Mouse (Mus musculus) testis, postnatal 14 days (tissue): Measurements from ENCODE around the gene Tmbim7.
"Not testable (repeated sequence)": the region's sequence is repeated elsewhere in the genome, so short reads cannot be mapped to it uniquely, and the experiment has no call there.

Source experiments
- DNase-seq: peaks from one replicate; pipeline ENCODE4 v3.0.0; 2021; ENCODE audit warnings: low spot score

Gene Tmbim7

DNA sequence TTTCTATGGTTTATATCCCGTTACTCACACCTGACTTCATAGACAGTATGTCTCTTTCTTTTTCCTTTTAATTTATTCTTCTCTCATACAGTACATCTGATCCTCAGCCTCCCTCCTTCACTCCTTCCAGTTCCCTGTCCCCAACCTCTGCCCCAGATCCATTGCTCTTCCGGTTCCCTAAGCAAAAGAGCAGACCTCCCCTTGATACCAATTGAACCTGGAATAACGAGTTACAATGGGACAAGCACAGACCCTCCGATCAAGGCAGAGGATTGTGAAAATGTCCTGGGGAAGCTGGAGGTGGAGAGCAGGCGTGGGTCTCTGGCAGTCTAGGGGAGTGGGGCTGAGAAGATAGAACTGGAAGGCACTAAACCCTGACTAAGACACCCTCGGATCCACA lies at the start of gene Tmbim7:
Gene Tmbim7 (plus strand): TSS at position 301 of the 400 bp plus-strand sequence.
- DNase-seq, result no peak

DNA sequence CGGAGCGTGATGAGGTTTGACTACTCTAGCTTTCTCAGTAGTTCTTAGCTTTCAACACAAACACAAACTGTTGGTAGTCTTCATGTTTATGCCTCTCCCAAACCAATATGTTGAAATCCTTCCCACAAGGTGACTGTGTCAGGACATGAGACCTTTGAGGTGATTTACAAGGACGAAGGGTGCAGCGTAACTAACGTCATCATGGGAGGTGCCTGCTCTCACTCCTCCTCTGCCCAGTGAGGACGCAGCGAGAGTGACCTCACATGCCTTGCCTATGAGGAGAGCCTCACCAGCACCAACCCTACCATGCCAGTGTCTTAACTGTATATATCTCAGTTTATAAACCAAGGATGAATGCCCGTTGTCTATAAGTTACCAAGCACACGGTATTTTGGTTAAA lies 43.9 kb upstream of the Tmbim7 start:
- no peak for DNase-seq

DNA sequence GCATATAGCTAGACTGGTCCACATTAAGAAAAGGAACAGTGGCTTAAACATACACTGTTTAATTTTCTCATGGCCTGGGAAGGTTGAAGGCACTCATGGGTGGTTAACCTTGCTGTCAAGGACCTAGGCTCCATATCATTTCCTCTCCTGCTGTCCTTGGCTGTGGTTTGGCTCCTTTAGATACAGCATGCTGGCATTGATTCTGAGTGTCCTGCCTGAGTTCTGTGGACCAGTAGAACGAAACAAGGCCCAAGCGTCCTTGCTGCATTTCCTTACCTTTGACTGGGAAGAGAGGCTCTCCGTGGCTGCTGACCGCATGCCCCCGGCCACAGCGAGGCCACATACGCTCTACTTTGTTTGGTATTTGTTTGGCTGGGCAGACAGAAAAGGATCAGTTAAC lies 41.7 kb upstream of the Tmbim7 start:
- DNase-seq, result no peak

DNA sequence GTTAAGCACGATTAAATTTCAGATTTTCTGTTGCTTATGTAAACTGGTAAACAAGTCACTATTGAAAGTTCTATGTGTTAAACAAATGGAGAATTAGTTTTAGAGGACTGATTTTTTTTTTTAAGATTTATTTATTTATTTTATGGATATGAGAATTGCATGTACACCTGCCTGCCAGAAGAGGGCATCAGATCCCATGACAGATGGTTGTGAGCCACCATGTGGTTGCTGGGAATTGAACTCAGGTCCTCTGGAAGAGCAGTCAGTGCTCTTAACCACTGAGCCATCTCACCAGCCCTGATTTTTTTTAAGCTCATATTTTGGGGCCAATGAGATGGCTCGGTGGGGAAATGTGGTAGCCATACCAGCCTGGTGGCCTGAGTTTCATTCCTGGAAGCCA lies 39.1 kb upstream of the Tmbim7 start:
- DNase-seq, result not testable (repeated sequence)

DNA sequence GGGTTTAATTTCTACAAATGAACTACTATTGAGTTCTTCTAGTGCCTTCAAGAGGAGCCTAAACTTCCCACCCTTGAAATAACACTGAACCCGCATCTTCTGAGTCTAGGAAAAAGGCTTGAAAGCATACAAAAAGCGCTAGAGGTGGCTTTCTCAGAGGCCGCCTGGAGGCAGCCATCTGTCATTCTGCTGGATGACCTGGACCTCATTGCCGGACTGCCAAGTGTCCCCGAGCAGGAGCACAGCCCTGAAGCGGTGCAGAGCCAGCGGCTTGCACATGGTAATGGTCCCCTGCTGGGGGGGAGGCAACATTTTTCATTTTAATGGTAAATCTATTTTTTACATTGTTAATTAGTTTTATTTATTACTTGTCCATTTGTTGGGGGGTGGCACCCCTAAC lies 30.5 kb upstream of the Tmbim7 start:
- no peak for DNase-seq

DNA sequence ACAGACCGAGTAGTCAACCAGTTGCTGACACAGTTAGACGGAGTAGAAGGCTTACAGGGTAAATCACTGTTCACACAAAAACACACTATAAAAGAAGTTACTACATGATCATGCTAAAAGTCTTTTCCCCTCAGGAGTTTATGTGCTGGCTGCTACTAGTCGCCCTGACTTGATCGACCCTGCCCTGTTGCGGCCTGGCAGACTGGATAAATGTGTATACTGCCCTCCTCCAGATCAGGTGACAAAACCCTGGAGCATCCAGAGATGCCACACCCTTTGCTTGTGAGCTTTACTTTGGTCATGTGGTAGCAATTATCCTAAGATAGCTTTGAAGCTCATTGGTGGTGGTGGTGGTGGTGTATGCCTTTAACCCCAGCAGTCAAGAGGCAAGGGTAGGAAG lies 20.9 kb upstream of the Tmbim7 start:
- no peak for DNase-seq

DNA sequence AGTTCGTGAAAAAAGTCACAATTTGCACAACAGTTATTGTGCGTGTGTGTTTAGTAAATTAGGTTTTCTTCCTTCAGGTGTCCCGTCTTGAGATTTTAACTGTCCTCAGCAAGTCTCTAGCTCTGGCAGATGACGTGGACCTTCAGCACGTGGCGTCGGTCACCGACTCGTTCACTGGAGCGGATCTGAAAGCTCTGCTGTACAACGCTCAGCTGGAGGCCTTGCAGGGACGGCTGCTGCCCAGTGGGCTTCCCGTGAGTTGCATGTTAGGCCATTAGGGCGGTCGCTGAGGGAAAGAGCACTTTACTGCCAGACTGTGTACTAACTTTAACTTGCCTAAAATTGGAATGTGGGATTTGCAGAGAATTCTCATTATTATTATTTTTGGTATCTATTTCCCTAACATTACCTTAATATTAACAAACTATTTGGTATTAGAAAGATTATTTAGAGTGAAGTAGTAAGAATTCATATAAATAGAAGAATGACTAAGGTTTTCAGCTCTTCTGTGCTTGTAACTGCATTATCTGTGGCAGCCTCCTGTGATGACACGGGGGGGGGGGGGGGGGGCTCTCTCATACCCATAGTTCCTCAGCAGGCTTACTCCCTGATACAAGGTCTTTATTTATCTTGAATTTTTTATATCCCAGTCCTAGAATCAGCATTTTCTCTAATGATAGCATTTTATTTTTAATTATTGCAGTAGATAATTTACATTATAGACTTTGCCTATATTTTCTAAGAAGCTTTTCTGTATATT lies 19.3 kb upstream of the Tmbim7 start:
- DNase-seq, result no peak

DNA sequence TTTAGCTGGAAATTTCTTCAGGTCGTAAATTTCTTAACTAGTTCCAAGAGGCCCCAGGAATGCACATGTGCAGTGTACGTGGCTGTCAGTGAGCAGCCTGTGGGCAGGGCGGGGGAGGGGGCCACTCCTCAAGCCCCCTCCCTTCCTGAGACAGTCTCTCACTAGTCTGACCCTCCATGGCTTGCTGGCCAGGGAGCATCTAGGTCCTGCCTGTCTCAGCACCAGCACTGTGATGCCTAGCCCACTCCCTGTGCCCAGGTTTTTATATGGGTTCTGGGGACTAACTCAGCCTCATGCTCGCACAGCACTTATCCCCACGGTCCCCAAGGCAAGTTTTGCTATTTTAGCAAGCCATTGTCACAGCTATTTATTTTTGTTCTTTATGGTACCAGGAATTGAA lies 18.7 kb upstream of the Tmbim7 start:
- no peak for DNase-seq

DNA sequence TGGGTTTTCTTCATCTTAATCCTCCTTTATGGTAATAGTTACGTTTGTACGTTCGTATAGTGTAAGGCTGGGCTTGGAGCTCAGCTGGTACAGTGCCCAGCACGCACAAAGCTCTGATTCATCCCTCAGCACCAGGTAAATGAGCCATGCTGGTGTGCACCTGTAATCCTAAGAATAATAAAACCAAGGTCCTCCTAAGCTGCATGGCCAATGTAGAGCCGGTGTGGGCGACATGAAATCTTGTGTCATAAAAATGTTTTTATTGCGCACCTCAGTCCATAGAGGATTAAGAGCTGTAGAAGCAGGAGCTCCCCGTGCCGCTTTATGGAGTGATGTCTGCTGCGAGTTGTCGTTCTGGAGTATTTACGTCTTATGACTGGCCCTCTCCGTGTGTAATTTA lies 17.7 kb upstream of the Tmbim7 start:
- DNase-seq, result no peak

DNA sequence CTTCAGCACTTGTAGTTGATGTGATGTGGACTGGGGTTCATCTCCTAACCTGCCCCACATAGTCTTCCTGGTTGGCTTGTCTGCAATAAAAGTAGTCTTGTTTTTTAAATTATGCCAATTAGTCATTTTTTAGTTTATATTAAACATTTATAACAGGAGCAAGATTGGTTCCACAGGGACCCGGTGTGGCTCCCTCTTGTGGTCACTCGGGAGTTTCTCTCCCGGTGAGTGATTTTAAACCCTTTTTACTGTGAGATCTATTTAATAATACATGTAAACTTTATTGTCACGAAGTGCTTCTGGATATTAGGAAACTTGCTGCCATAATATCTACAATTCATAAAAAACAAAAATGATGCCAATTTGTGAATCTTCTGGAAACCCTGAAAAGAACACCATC lies 17.0 kb upstream of the Tmbim7 start:
- no peak for DNase-seq

DNA sequence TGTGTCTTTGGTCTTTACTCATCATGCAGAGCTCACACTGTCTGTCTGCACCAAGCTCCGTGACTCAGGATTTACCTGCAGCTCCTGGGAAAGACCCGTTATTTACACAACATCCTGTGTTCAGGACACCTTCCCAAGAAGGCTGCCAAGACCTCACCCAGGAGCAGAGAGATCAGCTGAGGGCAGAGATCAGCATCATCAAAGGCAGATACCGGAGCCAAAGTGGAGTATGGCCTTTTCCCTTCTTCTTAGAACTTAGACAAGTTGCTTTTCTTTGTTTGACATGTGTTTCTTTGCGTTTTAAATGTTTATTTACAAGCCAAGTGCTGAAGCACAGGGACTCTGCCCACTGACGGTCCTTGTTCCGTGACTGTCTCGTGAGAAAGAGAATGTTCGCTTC lies 15.7 kb upstream of the Tmbim7 start:
- DNase-seq, result no peak

DNA sequence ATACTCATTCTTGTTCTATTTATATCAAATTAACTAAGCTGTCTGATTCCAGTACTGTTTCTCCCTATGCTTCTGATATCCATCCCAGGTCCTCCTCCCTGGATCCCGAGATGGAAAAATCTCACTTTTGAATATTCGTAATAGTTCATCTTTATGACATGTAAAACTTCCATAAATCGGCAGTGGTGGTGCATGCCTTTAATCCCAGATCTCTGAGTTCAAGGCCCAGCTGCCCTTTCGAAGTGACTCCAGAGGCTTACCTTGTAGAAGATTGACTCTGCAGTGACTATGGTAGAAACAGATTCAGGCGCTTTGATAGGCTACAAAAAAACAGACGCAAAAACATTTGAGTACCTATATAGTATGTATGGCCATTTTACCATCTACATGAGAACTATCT lies 6.4 kb upstream of the Tmbim7 start:
- no peak for DNase-seq

DNA sequence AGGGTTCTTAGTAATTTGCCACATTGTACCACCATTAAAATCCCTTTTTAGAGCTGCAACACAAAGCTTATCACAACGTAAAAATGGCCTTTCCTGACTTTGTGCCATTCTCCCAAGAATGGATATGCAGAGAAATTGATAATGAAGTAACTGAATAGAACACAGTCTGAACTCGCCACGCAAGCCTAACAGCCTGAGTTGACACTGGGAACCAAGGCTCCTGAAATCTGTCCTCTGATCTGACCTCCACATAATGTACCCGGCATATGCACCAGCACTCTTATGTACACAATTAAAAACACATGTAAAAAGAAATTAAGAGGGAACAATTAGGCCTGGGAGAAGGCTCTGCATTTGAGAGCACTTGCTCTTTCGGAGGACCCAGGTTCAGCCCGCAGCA lies 5.7 kb upstream of the Tmbim7 start:
- no peak for DNase-seq

DNA sequence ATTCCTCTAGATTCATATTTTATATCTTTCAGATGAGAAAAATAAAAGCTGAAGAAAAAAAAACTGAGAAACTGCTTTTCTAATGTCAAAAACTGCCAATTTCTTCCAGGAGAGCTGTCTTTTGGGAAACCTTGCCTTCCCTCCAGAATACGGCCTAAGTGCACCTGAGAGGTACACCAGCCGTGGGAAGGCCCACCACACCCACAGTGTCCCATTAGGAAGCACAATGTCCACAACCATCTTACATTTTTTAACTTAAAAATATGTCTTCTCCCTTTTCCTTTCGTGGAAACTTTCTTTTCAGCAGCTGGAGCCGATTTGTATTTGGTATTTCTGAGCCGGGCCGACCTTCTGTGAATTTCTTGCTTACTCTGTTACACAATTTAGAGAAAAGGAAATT lies 4.4 kb upstream of the Tmbim7 start:
- DNase-seq, result no peak

DNA sequence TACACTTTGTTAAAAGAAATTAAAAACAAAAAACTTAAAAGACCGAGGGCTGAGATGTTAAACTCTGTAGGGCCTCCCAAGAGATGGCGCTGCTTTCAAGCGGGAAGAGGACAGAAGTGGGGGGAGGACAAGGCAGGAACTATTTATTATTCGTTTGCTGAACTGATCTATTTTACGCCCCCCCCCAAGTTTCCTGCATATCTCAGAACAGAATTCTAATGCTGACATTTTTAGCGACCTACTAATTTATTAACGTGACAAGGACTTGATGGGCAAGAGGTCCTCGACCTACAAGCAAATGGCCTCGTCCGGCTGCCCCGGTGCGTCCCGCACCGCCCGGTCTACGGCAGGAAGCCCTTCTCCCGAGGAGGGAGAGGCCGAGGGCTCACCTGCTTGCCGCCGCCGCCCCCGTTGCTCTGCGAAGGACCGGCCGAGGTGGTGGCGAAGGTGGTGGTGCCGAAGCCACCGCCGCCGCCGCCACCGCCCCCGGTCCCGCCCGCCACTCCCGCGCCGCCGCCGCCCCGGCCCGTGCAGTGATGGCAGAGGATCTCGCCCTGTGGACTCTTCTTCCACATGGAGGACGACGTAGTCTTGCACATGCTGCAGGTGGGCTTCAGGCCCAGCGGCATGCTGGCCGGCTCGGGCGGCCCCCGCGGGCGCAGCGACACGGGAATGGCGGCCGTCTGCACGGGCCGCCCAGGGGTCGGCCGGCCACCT lies 3.8 kb upstream of the Tmbim7 start:
- peak; percentile 53 for DNase-seq

DNA sequence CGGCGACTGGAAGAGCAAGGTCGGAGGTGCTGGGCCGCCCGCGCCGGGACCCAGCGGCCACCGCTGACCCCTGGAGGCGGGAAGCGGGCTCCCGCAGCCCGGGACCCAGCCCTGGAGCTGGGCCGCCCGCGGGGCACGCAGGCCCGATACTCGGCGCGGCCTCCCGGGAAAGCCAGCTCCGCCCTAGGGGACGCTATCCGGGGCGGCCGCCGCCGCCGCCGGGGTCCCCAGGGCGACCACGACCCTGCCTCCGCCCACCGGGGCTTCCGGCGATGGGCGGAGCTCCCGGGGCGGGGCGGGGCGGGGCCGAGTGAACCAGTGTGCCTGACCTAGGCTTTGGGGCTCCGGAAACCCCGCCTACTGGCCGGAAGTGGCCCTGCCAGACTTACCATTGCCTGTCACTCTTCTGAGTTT lies 3.3 kb upstream of the Tmbim7 start:
- DNase-seq, result peak; percentile 93

DNA sequence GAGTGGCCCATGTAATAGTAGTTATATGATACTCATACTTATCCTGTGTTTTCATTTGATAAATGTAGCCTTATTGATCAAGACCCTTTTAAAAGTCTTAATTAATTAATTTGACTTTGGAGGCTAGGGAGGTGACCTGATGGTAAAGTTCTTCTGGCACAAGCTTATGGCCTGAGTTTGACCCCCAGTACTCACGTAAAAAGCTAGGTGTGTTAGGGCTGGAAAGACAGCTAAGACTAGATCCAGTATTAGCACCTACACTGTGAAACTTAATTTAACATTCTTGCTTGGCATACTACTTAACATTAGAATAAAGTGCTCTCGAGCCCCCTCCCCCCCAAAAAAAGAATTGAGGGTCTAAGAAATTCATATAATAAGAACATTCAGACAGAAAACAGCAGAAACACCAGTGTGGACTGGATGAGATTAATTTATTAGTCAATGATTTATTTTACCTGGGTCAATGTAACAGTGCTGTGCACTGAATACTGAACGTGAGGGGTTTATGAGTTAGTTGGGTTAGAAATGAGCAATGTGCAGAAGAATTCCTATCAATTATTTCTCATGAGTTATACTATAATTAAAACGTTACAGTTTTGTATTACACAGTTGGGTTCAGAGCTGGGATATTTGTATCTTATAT lies 2.7 kb upstream of the Tmbim7 start:
- DNase-seq, result no peak

DNA sequence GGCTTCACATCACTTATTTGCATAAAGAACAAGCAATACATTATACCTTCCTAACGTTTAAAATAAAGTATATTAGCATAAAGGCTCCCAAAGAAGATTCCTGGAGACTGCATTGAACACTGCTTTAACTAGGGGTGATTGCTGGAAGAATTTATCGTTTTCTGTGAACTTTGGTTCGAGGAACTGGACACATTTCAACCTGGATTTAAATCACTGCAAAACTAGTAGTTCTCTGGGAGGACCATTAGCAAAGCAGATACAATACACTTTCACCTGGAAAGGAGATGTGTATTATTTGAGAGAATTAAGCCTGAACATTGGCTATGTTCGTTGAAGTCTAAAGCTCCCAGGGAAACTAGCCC lies 2.2 kb upstream of the Tmbim7 start:
- DNase-seq, result no peak

DNA sequence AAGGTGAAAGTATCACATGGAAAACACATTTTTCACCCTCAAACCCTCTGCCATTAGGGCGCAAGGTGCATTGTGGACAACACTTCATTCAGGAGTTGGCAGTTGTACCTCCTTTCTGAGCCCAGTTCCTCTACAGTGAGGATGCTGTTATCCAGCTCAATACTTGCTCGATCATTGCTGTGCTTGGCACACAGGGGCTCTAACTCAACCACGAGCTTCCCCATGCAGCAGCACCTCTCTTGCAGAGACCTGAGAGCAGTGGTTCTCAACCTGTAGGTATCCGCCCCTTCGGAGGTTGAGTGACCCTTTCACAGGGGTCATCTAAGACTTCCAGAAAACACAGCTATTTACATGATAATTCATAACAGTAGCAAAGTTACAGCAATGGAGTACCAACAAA lies 640 bp downstream of the Tmbim7 start:
- DNase-seq, result no peak

DNA sequence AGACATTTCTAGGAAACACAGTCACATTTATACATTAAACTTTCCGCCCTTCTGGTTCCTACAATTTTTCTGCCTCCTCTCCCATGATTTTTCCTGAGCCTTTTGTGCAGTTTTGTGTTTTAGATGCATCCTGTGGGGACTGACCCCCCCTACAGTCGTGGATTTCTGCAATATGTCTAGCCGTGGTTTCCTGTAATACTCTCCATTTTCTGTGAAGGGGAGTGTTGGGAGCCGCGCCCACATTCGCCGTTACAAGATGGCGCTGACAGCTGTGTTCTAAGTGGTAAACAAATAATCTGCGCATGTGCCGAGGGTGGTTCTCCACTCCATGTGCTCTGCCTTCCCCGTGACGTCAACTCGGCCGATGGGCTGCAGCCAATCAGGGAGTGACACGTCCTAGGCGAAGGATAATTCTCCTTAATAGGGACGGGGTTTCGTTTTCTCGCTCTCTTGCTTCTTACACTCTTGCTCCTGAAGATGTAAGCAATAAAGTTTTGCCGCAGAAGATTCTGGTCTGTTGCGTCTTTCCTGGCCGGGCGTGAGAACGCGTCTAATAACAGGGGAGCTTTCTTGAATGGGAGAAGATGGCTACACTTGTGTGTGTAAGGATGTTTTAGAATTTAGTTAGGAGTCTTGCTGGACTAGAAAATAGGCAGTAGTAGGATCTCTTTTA lies 2.1 kb downstream of the Tmbim7 start:
- not testable (repeated sequence) for DNase-seq

DNA sequence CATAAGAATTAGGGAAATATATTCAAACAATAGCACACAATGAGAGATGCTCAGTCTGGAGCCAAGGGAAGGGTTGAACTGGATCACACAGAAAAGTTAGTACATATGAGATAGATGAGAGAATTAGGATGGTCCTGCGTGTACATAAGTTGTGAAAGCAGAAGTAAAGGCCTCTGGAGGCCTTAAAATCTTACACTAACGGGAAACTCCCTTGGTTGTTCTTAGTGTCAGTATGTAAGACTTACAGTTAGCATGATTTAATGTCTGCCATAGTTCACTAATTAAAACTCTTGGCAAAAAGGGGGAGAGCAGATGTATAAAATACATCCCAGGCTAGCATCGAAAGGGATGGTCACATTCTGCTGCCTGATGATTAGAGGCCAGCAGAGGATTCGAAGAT lies 2.8 kb downstream of the Tmbim7 start:
- no peak for DNase-seq

DNA sequence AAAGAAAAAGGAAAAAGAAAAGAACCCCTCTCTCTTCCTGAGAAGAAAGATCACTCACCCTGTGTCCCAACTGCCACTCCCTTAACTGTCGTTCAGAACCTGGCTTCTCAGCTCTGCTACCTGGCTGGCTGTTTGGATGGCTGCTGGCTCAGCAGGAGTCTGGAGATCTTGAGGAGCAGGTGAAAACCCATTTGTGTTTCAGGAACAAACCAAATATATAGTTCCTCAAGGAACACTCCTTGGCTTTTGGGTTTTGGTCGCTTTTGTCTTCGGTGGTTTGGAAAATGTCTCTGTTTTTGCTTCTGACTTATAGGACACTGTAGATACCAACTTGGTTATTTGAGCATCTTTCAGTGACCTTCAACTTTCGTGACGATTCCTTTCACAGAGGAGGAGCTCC lies 6.1 kb downstream of the Tmbim7 start, which contains the start of gene Gatad1:
Gene Gatad1 (minus strand): TSS at position 101 of the 400 bp plus-strand sequence.
- no peak for DNase-seq

DNA sequence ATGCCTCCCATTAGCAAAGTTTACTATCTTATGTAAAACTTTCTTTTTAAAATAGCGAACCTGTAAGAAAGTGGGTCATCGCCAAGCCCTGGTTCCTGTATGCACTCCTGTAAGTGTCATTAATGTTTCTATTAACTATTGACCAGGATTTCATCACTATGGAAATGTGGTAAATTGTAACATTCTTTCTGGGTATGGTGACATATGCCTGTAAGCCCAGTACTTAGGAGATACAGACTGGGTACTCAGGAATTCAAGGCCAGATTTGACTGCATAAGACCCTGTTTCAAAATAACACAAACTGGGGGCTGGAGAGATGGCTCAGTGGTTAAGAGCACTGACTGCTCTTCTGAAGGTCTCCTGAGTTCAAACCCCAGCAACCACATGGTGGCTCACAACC lies 14.2 kb downstream of the Tmbim7 start:
- no peak for DNase-seq
